Mouse (Mus musculus): Measurements from ENCODE around the gene Banp. TPM values are rescaled to one million over a fixed set of nuclear protein-coding genes. Genes with fewer than 3 reads are reported as not detected.

Banp gene
- 10 to 100 TPM in 1 of 2 experiments, 1 to 10 TPM in 1; 9.8 to 11.9 TPM for total RNA-seq (2021)

- peak in 1 of 2 experiments; percentile 24 for DNase-seq
- intact Hi-C loops (cut with DNase I), result no loop called here
These were observed at the start of gene Banp for GRCm38 (mm10) chr8:121949222-121949800. Gene Banp, plus strand, starts transcription at chr8:121949750.

- peak; percentile 46 to 50 for DNase-seq
- intact Hi-C loops (cut with DNase I), result no loop called here
These were observed 47.9 kb upstream of the Banp start for GRCm38 (mm10) chr8:121901498-121902236.

- intact Hi-C loops (cut with DNase I), result no loop called here
- DNase-seq, result no peak
These were observed 45.6 kb upstream of the Banp start for GRCm38 (mm10) chr8:121903977-121904376.

GRCm38 (mm10) chr8:121904999-121905398 lies 44.6 kb upstream of the Banp start:
- intact Hi-C loops (cut with DNase I), result no loop called here
- DNase-seq, result no peak

GRCm38 (mm10) chr8:121905420-121905819 lies 44.1 kb upstream of the Banp start:
- intact Hi-C loops (cut with DNase I), result no loop called here
- no peak for DNase-seq

GRCm38 (mm10) chr8:121905864-121906263 lies 43.7 kb upstream of the Banp start:
- DNase-seq, result no peak
- intact Hi-C loops (cut with DNase I), result no loop called here

GRCm38 (mm10) chr8:121906542-121907512 lies 42.7 kb upstream of the Banp start:
- intact Hi-C loops (cut with DNase I), result no loop called here

GRCm38 (mm10) chr8:121907587-121908248 lies 41.8 kb upstream of the Banp start, which contains the start of gene Slc7a5:
Gene Slc7a5, minus strand, starts transcription at chr8:121907694.
- intact Hi-C loops (cut with DNase I), result loop anchor here (2.0 kb wide), 1 partner anchor 17 kb away; no protein-coding TSS in a partner anchor
- peak; percentile 97 for DNase-seq

More at GRCm38 (mm10) chr8:121906542-121907512, 42.7 kb upstream of the Banp start:
- DNase-seq, result peak; percentile 27 to 48

- intact Hi-C loops (cut with DNase I), result loop anchor here (1.0 to 2.0 kb wide), 3 partner anchors 16 to 58 kb away; no protein-coding TSS in a partner anchor
- no peak for DNase-seq
These were observed 41.0 kb upstream of the Banp start for GRCm38 (mm10) chr8:121908378-121909147.

- intact Hi-C loops (cut with DNase I), result loop anchor here (1.0 to 2.0 kb wide), 3 partner anchors 16 to 59 kb away; no protein-coding TSS in a partner anchor
- no peak for DNase-seq
These were observed 40.4 kb upstream of the Banp start for GRCm38 (mm10) chr8:121909148-121909541.

- intact Hi-C loops (cut with DNase I), result loop anchor here (1.0 to 2.0 kb wide), 3 partner anchors 15 to 59 kb away; no protein-coding TSS in a partner anchor
- peak; percentile 71 to 90 for DNase-seq
These were observed 39.9 kb upstream of the Banp start for GRCm38 (mm10) chr8:121909663-121910062.

- intact Hi-C loops (cut with DNase I), result no loop called here
- DNase-seq, result no peak
These were observed 38.1 kb upstream of the Banp start for GRCm38 (mm10) chr8:121911400-121911799.

- intact Hi-C loops (cut with DNase I), result no loop called here
- no peak for DNase-seq
These were observed 37.6 kb upstream of the Banp start for GRCm38 (mm10) chr8:121911987-121912386.

- intact Hi-C loops (cut with DNase I), result no loop called here
- DNase-seq, result no peak
These were observed 36.7 kb upstream of the Banp start for GRCm38 (mm10) chr8:121912831-121913230.

GRCm38 (mm10) chr8:121913378-121913777 lies 36.2 kb upstream of the Banp start:
- intact Hi-C loops (cut with DNase I), result no loop called here
- DNase-seq, result no peak

GRCm38 (mm10) chr8:121919158-121919557 lies 30.4 kb upstream of the Banp start:
- intact Hi-C loops (cut with DNase I), result no loop called here
- no peak for DNase-seq

GRCm38 (mm10) chr8:121919731-121920130 lies 29.8 kb upstream of the Banp start:
- intact Hi-C loops (cut with DNase I), result loop anchor here (10.0 kb wide), 1 partner anchor 215 kb away; no protein-coding TSS in a partner anchor
- no peak for DNase-seq

GRCm38 (mm10) chr8:121921582-121921981 lies 28.0 kb upstream of the Banp start:
- intact Hi-C loops (cut with DNase I), result loop anchor here (10.0 kb wide), 1 partner anchor 217 kb away; no protein-coding TSS in a partner anchor
- DNase-seq, result no peak

GRCm38 (mm10) chr8:121922101-121922500 lies 27.4 kb upstream of the Banp start:
- intact Hi-C loops (cut with DNase I), result loop anchor here (10.0 kb wide), 1 partner anchor 217 kb away; no protein-coding TSS in a partner anchor

More at GRCm38 (mm10) chr8:121922101-121922500, 27.4 kb upstream of the Banp start:
- peak; percentile 60 to 72 for DNase-seq
